Mouse (Mus musculus): Measurements from ENCODE around the gene Carm1. TPM values are rescaled to one million over a fixed set of nuclear protein-coding genes. Genes with fewer than 3 reads are reported as not detected.

Carm1 gene
- polyA plus RNA-seq, 1 experiment from 2014 or later = 15.6 TPM

GRCm38 (mm10) chr9:21578226-21578625 lies 31.5 kb downstream of the Carm1 start:
- H3K9me3 ChIP-seq (replicated peaks; ENCODE audit: control insufficient read depth, low read length) = no peaks in the 10 kb centered on the region
- H3K4me2 ChIP-seq (ENCODE audit: low read depth, low read length) = no peak overlapping the region
- H3K4me1 ChIP-seq (ENCODE audit: control insufficient read depth, insufficient read depth, low read length) = no peaks in the 10 kb centered on the region
- peaks cover 29% of the 10 kb centered on the region; the same call in 1 of the 2 replicates for H3K36me3 ChIP-seq (ENCODE audit: control insufficient read depth, insufficient read depth, low read length)
- H3K4me3 ChIP-seq (replicated peaks; ENCODE audit: low read length) = no peak overlapping the region
- ATAC-seq (ENCODE audit: insufficient read depth, low FRiP score) = no peak
- H3K9ac ChIP-seq (ENCODE audit: low read length) = no peak overlapping the region
- H3K27me3 ChIP-seq (ENCODE audit: control insufficient read depth, insufficient read depth, low read length) = no peaks in the 10 kb centered on the region
- 76% methylated on average over 3 of the region's 3 CpGs for WGBS
- no peak overlapping the region for H3K27ac ChIP-seq (ENCODE audit: low read length)

GRCm38 (mm10) chr9:21585401-21585800 lies 38.7 kb downstream of the Carm1 start:
- no peak overlapping the region for H3K4me2 ChIP-seq (ENCODE audit: low read depth, low read length)

GRCm38 (mm10) chr9:21587678-21588349 lies 41.1 kb downstream of the Carm1 start:
- WGBS = 85% methylated on average over 23 of the region's 23 CpGs
- ATAC-seq (ENCODE audit: insufficient read depth, low FRiP score) = no peak
- Histone ChIP-seq H3K27me3 (ENCODE audit: control insufficient read depth, insufficient read depth, low read length) (no peaks in the 10 kb centered on the region), H3K9me3 (replicated peaks; ENCODE audit: control insufficient read depth, low read length) (no peaks in the 10 kb centered on the region), H3K27ac (ENCODE audit: low read length) (no peak overlapping the region), H3K4me3 (replicated peaks; ENCODE audit: low read length) (no peak overlapping the region), H3K9ac (ENCODE audit: low read length) (no peak overlapping the region), H3K4me2 (ENCODE audit: low read depth, low read length) (no peak overlapping the region), H3K4me1 (ENCODE audit: control insufficient read depth, insufficient read depth, low read length) (peaks cover 4% of the 10 kb centered on the region; the same call in 1 of the 2 replicates), H3K36me3 (ENCODE audit: control insufficient read depth, insufficient read depth, low read length) (peaks cover 18% of the 10 kb centered on the region)

More at GRCm38 (mm10) chr9:21585401-21585800, 38.7 kb downstream of the Carm1 start:
- Histone ChIP-seq H3K36me3 (ENCODE audit: control insufficient read depth, insufficient read depth, low read length) (peaks cover 21% of the 10 kb centered on the region), H3K9ac (ENCODE audit: low read length) (no peak overlapping the region), H3K27me3 (ENCODE audit: control insufficient read depth, insufficient read depth, low read length) (no peaks in the 10 kb centered on the region), H3K27ac (ENCODE audit: low read length) (no peak overlapping the region), H3K4me1 (ENCODE audit: control insufficient read depth, insufficient read depth, low read length) (no peaks in the 10 kb centered on the region), H3K9me3 (replicated peaks; ENCODE audit: control insufficient read depth, low read length) (no peaks in the 10 kb centered on the region), H3K4me3 (replicated peaks; ENCODE audit: low read length) (no peak overlapping the region)
- no peak for ATAC-seq (ENCODE audit: insufficient read depth, low FRiP score)
- 88% methylated on average over 1 of the region's 1 CpGs for WGBS

GRCm38 (mm10) chr9:21588350-21588749 lies 41.7 kb downstream of the Carm1 start:
- no peaks in the 10 kb centered on the region for H3K9me3 ChIP-seq (replicated peaks; ENCODE audit: control insufficient read depth, low read length)
- no peak for ATAC-seq (ENCODE audit: insufficient read depth, low FRiP score)
- peaks cover 15% of the 10 kb centered on the region for H3K36me3 ChIP-seq (ENCODE audit: control insufficient read depth, insufficient read depth, low read length)
- no peak overlapping the region for H3K9ac ChIP-seq (ENCODE audit: low read length)
- WGBS = 88% methylated on average over 8 of the region's 8 CpGs
- H3K4me3 ChIP-seq (replicated peaks; ENCODE audit: low read length) = no peak overlapping the region
- peaks cover 5% of the 10 kb centered on the region; the same call in 1 of the 2 replicates for H3K4me1 ChIP-seq (ENCODE audit: control insufficient read depth, insufficient read depth, low read length)
- no peaks in the 10 kb centered on the region for H3K27me3 ChIP-seq (ENCODE audit: control insufficient read depth, insufficient read depth, low read length)
- H3K4me2 ChIP-seq (ENCODE audit: low read depth, low read length) = no peak overlapping the region
- no peak overlapping the region for H3K27ac ChIP-seq (ENCODE audit: low read length)

- no peak overlapping the region for H3K4me2 ChIP-seq (ENCODE audit: low read depth, low read length)
- peaks cover 14% of the 10 kb centered on the region for H3K4me1 ChIP-seq (ENCODE audit: control insufficient read depth, insufficient read depth, low read length)
- H3K9ac ChIP-seq (ENCODE audit: low read length) = no peak overlapping the region
- no peak overlapping the region for H3K4me3 ChIP-seq (replicated peaks; ENCODE audit: low read length)
- WGBS = 89% methylated on average over 5 of the region's 5 CpGs
- no peaks in the 10 kb centered on the region for H3K27me3 ChIP-seq (ENCODE audit: control insufficient read depth, insufficient read depth, low read length)
- H3K36me3 ChIP-seq (ENCODE audit: control insufficient read depth, insufficient read depth, low read length) = peaks cover 15% of the 10 kb centered on the region
- no peaks in the 10 kb centered on the region for H3K9me3 ChIP-seq (replicated peaks; ENCODE audit: control insufficient read depth, low read length)
- H3K27ac ChIP-seq (ENCODE audit: low read length) = no peak overlapping the region
- ATAC-seq (ENCODE audit: insufficient read depth, low FRiP score) = no peak
Measured at GRCm38 (mm10) chr9:21589538-21589937, 42.8 kb downstream of the Carm1 start.

GRCm38 (mm10) chr9:21591127-21591830 lies 44.6 kb downstream of the Carm1 start:
- Histone ChIP-seq H3K9me3 (replicated peaks; ENCODE audit: control insufficient read depth, low read length) (no peaks in the 10 kb centered on the region), H3K9ac (ENCODE audit: low read length) (no peak overlapping the region), H3K27me3 (ENCODE audit: control insufficient read depth, insufficient read depth, low read length) (no peaks in the 10 kb centered on the region), H3K4me1 (ENCODE audit: control insufficient read depth, insufficient read depth, low read length) (peaks cover 14% of the 10 kb centered on the region), H3K27ac (ENCODE audit: low read length) (no peak overlapping the region), H3K36me3 (ENCODE audit: control insufficient read depth, insufficient read depth, low read length) (peaks cover 15% of the 10 kb centered on the region; the same call in 1 of the 2 replicates), H3K4me3 (replicated peaks; ENCODE audit: low read length) (no peak overlapping the region; the same call in 1 of the 2 replicates), H3K4me2 (ENCODE audit: low read depth, low read length) (peak overlapping the region; percentile 81; the same call in 1 of the 2 replicates)
- 80% methylated on average over 6 of the region's 6 CpGs for WGBS
- ATAC-seq (ENCODE audit: insufficient read depth, low FRiP score) = no peak

GRCm38 (mm10) chr9:21591831-21592702 lies 45.4 kb downstream of the Carm1 start:
- Histone ChIP-seq H3K9ac (ENCODE audit: low read length) (peak overlapping the region; percentile 83), H3K27ac (ENCODE audit: low read length) (peak overlapping the region; percentile 60), H3K4me1 (ENCODE audit: control insufficient read depth, insufficient read depth, low read length) (peaks cover 14% of the 10 kb centered on the region), H3K4me2 (ENCODE audit: low read depth, low read length) (peak overlapping the region; percentile 81), H3K36me3 (ENCODE audit: control insufficient read depth, insufficient read depth, low read length) (peaks cover 15% of the 10 kb centered on the region; the same call in 1 of the 2 replicates), H3K4me3 (replicated peaks; ENCODE audit: low read length) (peak overlapping the region; percentile 71), H3K27me3 (ENCODE audit: control insufficient read depth, insufficient read depth, low read length) (no peaks in the 10 kb centered on the region), H3K9me3 (replicated peaks; ENCODE audit: control insufficient read depth, low read length) (no peaks in the 10 kb centered on the region)
- 17% methylated on average over 17 of the region's 17 CpGs for WGBS
- ATAC-seq (ENCODE audit: insufficient read depth, low FRiP score) = peak; percentile 66

- Histone ChIP-seq H3K9ac (ENCODE audit: low read length) (peak within 1 kb of the TSS; percentile 83), H3K4me3 (replicated peaks; ENCODE audit: low read length) (peak within 1 kb of the TSS; percentile 71), H3K4me1 (ENCODE audit: control insufficient read depth, insufficient read depth, low read length) (peaks cover 14% of the 10 kb centered on the region), H3K4me2 (ENCODE audit: low read depth, low read length) (peak within 1 kb of the TSS; percentile 86), H3K27me3 (ENCODE audit: control insufficient read depth, insufficient read depth, low read length) (no peaks in the 10 kb centered on the region), H3K36me3 (ENCODE audit: control insufficient read depth, insufficient read depth, low read length) (peaks cover 11% of the 10 kb centered on the region; the same call in 1 of the 2 replicates), H3K27ac (ENCODE audit: low read length) (peak within 1 kb of the TSS; percentile 79), H3K9me3 (replicated peaks; ENCODE audit: control insufficient read depth, low read length) (no peaks in the 10 kb centered on the region)
- WGBS = under 1% methylated on average over 30 of the region's 30 CpGs
- ATAC-seq (ENCODE audit: insufficient read depth, low FRiP score) = peak; percentile 94
Measured at GRCm38 (mm10) chr9:21592703-21593121, 46.0 kb downstream of the Carm1 start, which contains the start of the genes Timm29 and Yipf2. TSS of gene Timm29 (plus strand) at chr9:21592722. TSS of gene Yipf2 (minus strand) at chr9:21592828.

All from stomach, embryonic 16.5 days (tissue).